Mouse (Mus musculus): ENCODE results near the gene Gm28043.

- TF ChIP-seq CTCF (IDR thresholded peaks at IDR 0.05; ENCODE audit: insufficient read depth, low read length) (peak; percentile 53), POLR2A (IDR thresholded peaks at IDR 0.05; ENCODE audit: borderline replicate concordance, extremely low read depth, low read depth, low read length) (no peak)
Measured at GRCm38 (mm10) chr17:29636118-29636517, 21.4 kb downstream of the Gm28043 start.

All from lung, adult 2 months (tissue).